Mouse (Mus musculus): Measurements from ENCODE around the gene G530012D18Rik. TPM values are rescaled to one million over a fixed set of nuclear protein-coding genes. Genes with fewer than 3 reads are reported as not detected.
"Not testable (repeated sequence)": the region's sequence is repeated elsewhere in the genome, so short reads cannot be mapped to it uniquely, and the experiment has no call there.

Gene G530012D18Rik
- polyA plus RNA-seq, 1 experiment from 2014 or later, result not detected

DNA sequence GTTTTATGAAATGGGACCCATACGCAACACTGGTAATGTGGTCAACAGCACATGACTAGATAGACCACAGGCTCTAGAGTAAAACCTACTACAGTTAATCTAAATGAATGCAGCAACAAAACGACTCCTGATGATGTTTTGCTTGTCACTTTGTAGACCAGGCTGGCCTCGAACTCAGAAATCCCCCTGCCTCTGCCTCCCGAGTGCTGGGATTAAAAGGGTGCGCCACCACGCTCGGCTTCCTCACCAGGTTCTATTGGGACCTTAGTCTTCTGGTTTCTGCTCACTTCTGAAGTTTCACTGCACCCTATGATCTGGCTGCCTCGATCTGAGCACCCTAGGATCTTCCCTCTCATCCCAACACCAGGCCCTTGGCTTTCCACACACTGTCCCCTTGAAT lies 17.1 kb downstream of the G530012D18Rik start:
- DNase-seq (ENCODE audit: low spot score); H3K27me3 ChIP-seq (ENCODE audit: insufficient read depth, poor library complexity, severe bottlenecking); H3K27ac ChIP-seq; H3K9me3 ChIP-seq; H3K4me3 ChIP-seq; H3K4me1 ChIP-seq; H3K36me3 ChIP-seq: not testable (repeated sequence)
- 76% methylated on average over 8 of the region's 8 CpGs for WGBS

DNA sequence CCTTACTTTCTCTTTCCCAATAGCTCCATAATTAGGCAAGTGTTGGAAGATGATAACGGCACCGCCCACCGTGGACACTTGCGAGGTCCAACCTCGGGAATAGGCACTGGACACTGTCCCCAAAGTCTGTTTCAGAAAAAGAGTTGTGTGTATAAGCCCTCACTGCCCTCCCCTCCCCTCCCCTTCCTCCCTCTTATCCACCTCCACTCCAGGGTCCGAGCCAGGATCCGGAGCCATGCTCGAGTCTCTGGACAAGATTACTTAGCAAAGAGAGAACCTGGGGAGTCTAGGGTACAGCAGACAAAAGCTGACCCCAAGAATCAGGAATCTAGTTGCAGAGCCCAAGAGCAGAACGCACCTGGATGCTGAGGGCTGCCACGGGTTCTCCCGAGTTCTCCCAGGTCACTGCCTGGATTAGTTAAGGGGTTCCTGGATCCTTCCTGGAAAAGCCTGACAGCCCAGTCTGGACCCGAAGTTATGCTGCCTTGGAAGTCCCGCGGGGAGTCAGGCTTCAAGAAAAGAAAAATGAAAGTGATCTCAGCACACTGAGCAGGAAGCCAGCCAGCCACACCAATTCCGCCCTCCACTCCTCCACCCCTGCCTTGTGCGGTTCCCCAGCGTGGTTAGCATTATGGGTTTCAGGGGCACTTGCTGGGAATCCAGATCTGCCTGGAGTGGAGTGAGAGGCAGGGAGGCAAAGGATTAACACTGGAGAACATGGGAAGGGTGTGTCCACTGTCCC lies 23.0 kb downstream of the G530012D18Rik start, which contains the start of gene Sp110:
Gene Sp110 (minus strand): TSS at position 547 of the 742 bp plus-strand sequence.
- not testable (repeated sequence) for H3K27ac ChIP-seq; H3K36me3 ChIP-seq; H3K4me1 ChIP-seq; H3K9me3 ChIP-seq; H3K4me3 ChIP-seq; H3K27me3 ChIP-seq (ENCODE audit: insufficient read depth, poor library complexity, severe bottlenecking); DNase-seq (ENCODE audit: low spot score)
- 71% methylated on average over 17 of the region's 17 CpGs for WGBS

DNA sequence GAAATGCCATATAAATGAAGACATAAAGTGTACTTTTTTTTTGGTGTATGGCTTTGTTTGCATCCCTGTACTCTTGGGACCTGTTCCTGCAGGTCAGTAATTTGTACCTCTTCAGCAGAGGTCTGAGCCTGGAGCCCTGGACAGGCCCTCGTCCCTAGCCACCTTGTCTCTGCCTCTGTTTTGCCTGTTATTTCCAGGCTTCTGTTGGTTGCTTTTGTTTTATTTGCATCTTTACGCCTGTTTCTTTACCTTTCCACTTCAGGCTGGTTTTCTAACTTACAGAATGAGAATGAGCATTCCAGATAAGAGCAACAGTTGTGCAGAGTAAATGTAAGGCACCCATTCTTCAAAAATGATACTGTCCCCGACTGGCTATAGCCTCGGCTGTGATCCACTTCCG lies 24.6 kb downstream of the G530012D18Rik start, which contains the start of gene Sp140:
Gene Sp140 (plus strand): TSS at position 301 of the 400 bp plus-strand sequence.
- H3K27ac ChIP-seq; H3K27me3 ChIP-seq (ENCODE audit: insufficient read depth, poor library complexity, severe bottlenecking); H3K4me1 ChIP-seq; H3K4me3 ChIP-seq; H3K9me3 ChIP-seq; H3K36me3 ChIP-seq; DNase-seq (ENCODE audit: low spot score): not testable (repeated sequence)
- WGBS, result 60% methylated on average over 1 of the region's 5 CpGs

DNA sequence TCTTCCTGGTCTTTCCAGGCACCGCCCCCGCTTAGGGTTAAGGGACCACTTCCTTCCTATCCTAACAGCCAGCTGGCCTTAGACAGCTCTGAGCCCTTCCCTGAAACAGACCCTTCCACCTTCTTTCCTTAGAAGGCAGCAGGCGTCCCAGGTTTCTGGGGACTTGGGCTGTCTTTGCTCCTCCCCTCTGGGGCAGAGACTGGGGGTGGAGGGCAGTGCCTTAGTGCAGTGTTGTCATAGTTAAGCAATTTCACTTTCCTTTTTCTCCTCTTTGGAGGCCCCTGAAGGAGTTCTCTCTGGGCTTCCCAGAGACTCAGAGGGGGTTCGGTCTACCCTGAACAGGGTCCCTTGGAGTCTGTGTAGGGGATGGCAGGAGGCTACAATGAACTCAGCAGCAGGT lies 25.3 kb downstream of the G530012D18Rik start:
- not testable (repeated sequence) for H3K4me3 ChIP-seq; H3K27ac ChIP-seq; H3K4me1 ChIP-seq; H3K27me3 ChIP-seq (ENCODE audit: insufficient read depth, poor library complexity, severe bottlenecking); DNase-seq (ENCODE audit: low spot score); H3K9me3 ChIP-seq; H3K36me3 ChIP-seq
- WGBS, result 51% methylated on average over 4 of the region's 4 CpGs

DNA sequence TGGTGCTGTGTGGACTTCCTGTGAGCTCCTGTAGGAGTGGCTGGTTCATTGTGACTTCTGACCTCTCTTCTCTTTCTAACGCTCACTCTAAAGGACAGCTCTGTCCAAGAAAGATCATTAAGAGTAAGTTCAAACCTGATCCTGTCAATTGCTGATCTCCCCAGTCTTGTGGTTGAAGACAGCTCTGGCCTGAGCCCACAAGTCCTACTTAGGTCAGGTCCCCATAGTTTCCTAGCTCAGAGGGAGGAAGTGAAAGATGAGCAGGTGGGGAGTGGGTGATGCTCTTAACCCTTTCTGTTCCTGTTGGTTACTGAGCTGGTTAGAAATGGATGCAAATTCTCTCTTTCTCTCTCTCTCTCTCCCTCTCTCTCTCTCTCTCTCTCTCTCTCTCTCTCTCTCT lies 28.9 kb downstream of the G530012D18Rik start:
- not testable (repeated sequence) for H3K36me3 ChIP-seq; H3K27ac ChIP-seq; DNase-seq (ENCODE audit: low spot score); H3K27me3 ChIP-seq (ENCODE audit: insufficient read depth, poor library complexity, severe bottlenecking); H3K9me3 ChIP-seq; H3K4me3 ChIP-seq; H3K4me1 ChIP-seq
- 75% methylated on average over 1 of the region's 1 CpGs for WGBS

GRCm38 (mm10) chr1:85608361-85608760 lies 32.9 kb downstream of the G530012D18Rik start:
- not testable (repeated sequence) for H3K4me3 ChIP-seq; DNase-seq (ENCODE audit: low spot score); H3K9me3 ChIP-seq; H3K4me1 ChIP-seq; H3K36me3 ChIP-seq; H3K27ac ChIP-seq; H3K27me3 ChIP-seq (ENCODE audit: insufficient read depth, poor library complexity, severe bottlenecking)
- 69% methylated on average over 3 of the region's 4 CpGs for WGBS

GRCm38 (mm10) chr1:85610581-85610980 lies 35.1 kb downstream of the G530012D18Rik start:
- DNase-seq (ENCODE audit: low spot score); H3K27ac ChIP-seq; H3K4me1 ChIP-seq; H3K27me3 ChIP-seq (ENCODE audit: insufficient read depth, poor library complexity, severe bottlenecking); H3K4me3 ChIP-seq; H3K9me3 ChIP-seq; H3K36me3 ChIP-seq: not testable (repeated sequence)
- no CpG with 5 or more reads among the region's 4 CpGs for WGBS

GRCm38 (mm10) chr1:85615096-85615495 lies 39.6 kb downstream of the G530012D18Rik start:
- 87% methylated on average over 3 of the region's 3 CpGs for WGBS
- DNase-seq (ENCODE audit: low spot score), result not testable (repeated sequence)

GRCm38 (mm10) chr1:85615819-85616218 lies 40.3 kb downstream of the G530012D18Rik start:
- H3K27ac ChIP-seq; DNase-seq (ENCODE audit: low spot score); H3K4me3 ChIP-seq; H3K27me3 ChIP-seq (ENCODE audit: insufficient read depth, poor library complexity, severe bottlenecking); H3K9me3 ChIP-seq; H3K36me3 ChIP-seq; H3K4me1 ChIP-seq: not testable (repeated sequence)
- WGBS, result 57% methylated on average over 3 of the region's 3 CpGs

More at GRCm38 (mm10) chr1:85615096-85615495, 39.6 kb downstream of the G530012D18Rik start:
- not testable (repeated sequence) for H3K9me3 ChIP-seq; H3K4me3 ChIP-seq; H3K27ac ChIP-seq; H3K4me1 ChIP-seq; H3K27me3 ChIP-seq (ENCODE audit: insufficient read depth, poor library complexity, severe bottlenecking); H3K36me3 ChIP-seq

- not testable (repeated sequence) for H3K27ac ChIP-seq; H3K27me3 ChIP-seq (ENCODE audit: insufficient read depth, poor library complexity, severe bottlenecking); DNase-seq (ENCODE audit: low spot score); H3K9me3 ChIP-seq; H3K4me1 ChIP-seq; H3K4me3 ChIP-seq; H3K36me3 ChIP-seq
- WGBS, result 58% methylated on average over 4 of the region's 5 CpGs
Measured at GRCm38 (mm10) chr1:85617161-85617560, 41.7 kb downstream of the G530012D18Rik start.

DNA sequence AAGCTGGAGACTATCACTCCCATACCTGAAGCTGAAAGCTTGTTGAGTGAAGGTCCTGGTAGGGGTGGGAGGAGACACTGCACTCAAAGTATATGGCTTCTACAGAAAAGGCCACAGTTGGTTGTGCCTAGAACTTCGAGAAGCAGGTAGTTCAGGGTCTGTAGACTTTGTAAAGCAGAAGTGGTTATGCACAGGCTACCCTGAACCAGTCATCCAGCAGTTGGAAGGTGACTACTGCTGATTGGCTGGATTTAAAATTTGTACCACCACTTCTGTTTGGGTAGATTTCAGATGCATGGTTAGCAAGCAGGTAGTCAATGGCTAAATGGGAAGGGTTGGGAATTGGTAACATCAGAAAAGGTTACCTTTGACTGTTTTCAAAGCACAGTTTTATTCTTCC lies 43.2 kb downstream of the G530012D18Rik start:
- not testable (repeated sequence) for H3K27me3 ChIP-seq (ENCODE audit: insufficient read depth, poor library complexity, severe bottlenecking); H3K4me3 ChIP-seq; H3K9me3 ChIP-seq; DNase-seq (ENCODE audit: low spot score); H3K27ac ChIP-seq; H3K36me3 ChIP-seq; H3K4me1 ChIP-seq
- WGBS, result 83% methylated on average over 1 of the region's 1 CpGs

Data from heart, embryonic 10.5 days (tissue).